Mouse (Mus musculus) liver, postnatal 0 days (tissue): Measurements from ENCODE around the gene Nr1h4. TPM values are rescaled to one million over a fixed set of nuclear protein-coding genes. Genes with fewer than 3 reads are reported as not detected.
A peak's percentile ranks its signal among the peaks of the same experiment; 100 is the strongest.

Experiments used
- ATAC-seq: fragments of 200-750 bp; cut with Nextera tagmentation; 2 replicates; pipeline ENCODE4 v1.8.0; 2017; ENCODE audit warnings: mild to moderate bottlenecking, moderate library complexity
- DNase-seq: peaks from one replicate; pipeline ENCODE4 v3.0.0-alpha.2; 2016
- H3K27ac ChIP-seq: fragments of 300-500 bp; sonication (generic); 2 replicates; pipeline ENCODE4 v1.5.1; 2014; ENCODE audit warnings: antibody characterized with exemption, moderate library complexity, mild to moderate bottlenecking, low read depth
- H3K27me3 ChIP-seq: fragments of 300-500 bp; sonication (generic); 2 replicates; pipeline ENCODE4 v1.6.1; 2014; ENCODE audit warnings: low read length, control low read depth, mixed read lengths; ENCODE audit not compliant: insufficient read depth
- H3K36me3 ChIP-seq: fragments of 300-500 bp; sonication (generic); replicated peaks from 2 replicates; pipeline ENCODE4 v1.6.1; 2014; ENCODE audit warnings: mild to moderate bottlenecking, control low read depth, low read length, moderate library complexity, mixed read lengths; ENCODE audit not compliant: insufficient read depth
- H3K4me1 ChIP-seq: fragments of 300-500 bp; sonication (generic); 2 replicates; pipeline ENCODE4 v1.6.1; 2014; ENCODE audit warnings: antibody characterized with exemption, mild to moderate bottlenecking, control low read depth; ENCODE audit not compliant: insufficient read depth
- H3K4me2 ChIP-seq: fragments of 300-500 bp; sonication (generic); 2 replicates; pipeline ENCODE4 v1.6.1; 2014; ENCODE audit warnings: low read depth, mild to moderate bottlenecking, low read length, moderate library complexity, mixed read lengths
- H3K4me3 ChIP-seq: fragments of 300-500 bp; sonication (generic); 2 replicates; pipeline ENCODE4 v1.5.1; 2014; ENCODE audit warnings: low read depth, low read length
- H3K9ac ChIP-seq: fragments of 300-500 bp; sonication (generic); replicated peaks from 2 replicates; pipeline ENCODE4 v1.6.1; 2014; ENCODE audit warnings: mild to moderate bottlenecking, moderate library complexity
- H3K9me3 ChIP-seq: fragments of 300-500 bp; sonication (generic); 2 replicates; pipeline ENCODE4 v1.6.1; 2016; ENCODE audit warnings: mild to moderate bottlenecking, control low read depth, low read length, mixed read lengths
- CTCF ChIP-seq: sonication (generic); IDR thresholded peaks from 2 replicates; pipeline ENCODE4 v1.5.1; 2016; ENCODE audit warnings: antibody characterized with exemption, low read depth
- EP300 ChIP-seq: IDR thresholded peaks from 2 replicates; pipeline ENCODE4 v1.6.1; 2016; ENCODE audit warnings: antibody characterized with exemption, low read depth, mild to moderate bottlenecking
- WGBS: fragments of 180-500 bp; shearing (Covaris S2); extraction: QIAGEN DNeasy Blood & Tissue Kit; methylation state at CpG from one replicate; pipeline ENCODE4 v1.1.7; 2014; ENCODE audit not compliant: insufficient replicate concordance; 5-methylcytosine and 5-hydroxymethylcytosine counted together
- polyA plus RNA-seq: library from polyadenylated mRNA; unstranded; fragments of >200 nt; fragmentation: Nextera tagmentation; extraction: Ambion mirVana; gene quantifications from 2 replicates; pipeline ENCODE4 v1.2.1, GENCODE M21; 2015

Gene Nr1h4
- polyA plus RNA-seq, 1 experiment from 2014 or later = 43.5 TPM

DNA sequence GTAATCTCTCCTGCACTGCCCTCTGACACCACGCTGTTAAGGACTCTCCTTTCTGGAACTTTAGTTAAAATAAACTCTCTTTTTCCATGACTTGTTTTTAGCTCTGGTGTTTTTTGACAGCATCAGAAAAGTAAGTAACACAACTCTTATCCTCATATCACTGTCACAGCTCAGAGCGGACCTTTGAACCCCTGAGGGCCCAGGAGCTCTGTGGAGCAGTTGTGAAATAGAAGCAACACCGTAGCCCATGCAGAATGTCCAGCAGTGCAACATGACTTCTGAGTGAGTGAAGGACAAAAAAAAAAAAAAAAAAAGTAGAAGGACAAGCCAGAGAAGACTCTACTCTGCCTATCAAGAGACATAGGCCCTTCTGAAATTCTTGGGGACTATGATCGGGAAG is 14.2 kb downstream of the Nr1h4 start:
- DNase-seq (peak; percentile 31), ATAC-seq (peak; percentile 84)
- peak overlapping the region; percentile 64 for H3K27ac ChIP-seq
- H3K9me3 ChIP-seq = no peaks in the 10 kb centered on the region
- WGBS = 51% methylated on average over 4 of the region's 4 CpGs
- no peaks in the 10 kb centered on the region for H3K27me3 ChIP-seq
- H3K4me3 ChIP-seq = no peak overlapping the region
- peaks cover 14% of the 10 kb centered on the region for H3K4me1 ChIP-seq
- no peak overlapping the region for H3K9ac ChIP-seq
- TF ChIP-seq CTCF = no peak
- TF ChIP-seq EP300 = no peak
- H3K36me3 ChIP-seq = peaks cover 3% of the 10 kb centered on the region; the same call in 1 of the 2 replicates
- no peak overlapping the region for H3K4me2 ChIP-seq

DNA sequence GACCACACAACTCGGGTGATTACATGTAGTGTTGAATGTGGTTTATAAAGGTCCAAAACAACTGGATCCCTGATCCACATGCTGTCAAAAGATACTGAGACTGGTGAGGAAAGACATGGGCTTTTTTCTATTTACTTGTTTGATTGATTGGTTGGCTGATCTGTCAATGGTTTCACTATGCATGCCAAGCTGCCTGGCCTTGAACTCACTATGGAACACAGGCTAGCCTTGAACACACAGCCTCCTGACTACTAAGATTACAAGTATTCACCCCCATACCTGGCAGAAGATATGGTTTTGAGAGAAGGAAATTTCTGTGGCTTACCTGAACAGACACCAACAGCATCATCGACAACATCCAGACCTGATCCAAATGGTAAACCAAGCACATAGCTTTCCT is 15.0 kb downstream of the Nr1h4 start:
- Histone ChIP-seq H3K4me1 (peaks cover 14% of the 10 kb centered on the region), H3K9ac (no peak overlapping the region), H3K27me3 (no peaks in the 10 kb centered on the region), H3K9me3 (no peaks in the 10 kb centered on the region), H3K36me3 (peaks cover 9% of the 10 kb centered on the region; the same call in 1 of the 2 replicates), H3K27ac (peak overlapping the region; percentile 64), H3K4me3 (no peak overlapping the region), H3K4me2 (no peak overlapping the region)
- DNase-seq = peak; percentile 17
- 76% methylated on average over 2 of the region's 2 CpGs for WGBS
- ATAC-seq = peak; percentile 54
- TF ChIP-seq EP300 (no peak), CTCF (no peak)

DNA sequence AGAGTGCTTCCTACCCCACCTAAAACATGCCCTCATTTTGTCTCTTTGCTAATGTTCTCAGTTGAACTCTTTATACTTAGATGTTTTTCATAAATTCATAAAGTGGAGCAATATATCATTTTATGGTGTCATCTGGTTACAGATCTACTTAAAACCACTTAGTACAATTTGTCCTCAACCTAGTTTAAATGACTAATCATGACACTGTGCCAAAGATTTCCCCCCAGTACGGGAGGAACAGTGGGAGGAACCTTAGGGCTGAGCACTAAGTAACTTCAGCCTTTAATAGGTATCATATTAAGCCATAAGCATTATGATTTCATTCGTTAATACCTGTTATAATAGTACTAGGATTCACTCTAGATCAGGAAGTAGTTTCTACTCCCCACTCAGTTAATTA is 17.6 kb downstream of the Nr1h4 start:
- H3K36me3 ChIP-seq = peaks cover 9% of the 10 kb centered on the region; the same call in 1 of the 2 replicates
- no peak overlapping the region for H3K4me3 ChIP-seq
- TF ChIP-seq EP300 (no peak), CTCF (no peak)
- no peak overlapping the region for H3K4me2 ChIP-seq
- H3K4me1 ChIP-seq = 0 out of 2 replicates have a peak, but pooled peaks cover 2% of the 10 kb centered on the region
- H3K27me3 ChIP-seq = no peaks in the 10 kb centered on the region
- no peak overlapping the region for H3K9ac ChIP-seq
- no peaks in the 10 kb centered on the region for H3K9me3 ChIP-seq
- 62% methylated on average over 2 of the region's 2 CpGs for WGBS
- no peak for DNase-seq
- no peak overlapping the region for H3K27ac ChIP-seq
- ATAC-seq = no peak

DNA sequence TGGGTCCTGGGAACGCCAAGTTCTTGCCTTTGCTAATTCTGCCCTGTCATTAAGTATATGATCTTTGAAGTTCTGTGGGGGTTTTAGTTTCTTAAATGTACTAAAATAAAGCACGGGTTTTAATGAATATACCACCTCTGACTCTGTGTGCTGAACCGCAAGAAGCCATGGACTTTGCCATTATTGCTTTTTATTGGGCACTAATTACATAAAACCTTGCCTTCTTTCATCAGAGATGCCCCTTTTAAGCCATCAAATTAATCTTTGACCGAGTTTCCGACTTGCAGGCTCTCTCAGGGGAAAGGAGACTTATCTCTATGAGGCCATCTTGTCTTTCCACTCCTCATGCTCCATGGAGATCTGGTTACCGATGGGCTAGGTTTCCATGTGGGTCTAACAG is 20.8 kb downstream of the Nr1h4 start:
- H3K4me3 ChIP-seq = no peak overlapping the region
- H3K4me2 ChIP-seq = no peak overlapping the region
- H3K9me3 ChIP-seq = no peaks in the 10 kb centered on the region
- H3K9ac ChIP-seq = no peak overlapping the region
- H3K4me1 ChIP-seq = no peaks in the 10 kb centered on the region
- 69% methylated on average over 6 of the region's 6 CpGs for WGBS
- DNase-seq (no peak), ATAC-seq (no peak)
- peaks cover 9% of the 10 kb centered on the region; the same call in 1 of the 2 replicates for H3K36me3 ChIP-seq
- no peak overlapping the region for H3K27ac ChIP-seq
- TF ChIP-seq EP300 = no peak
- TF ChIP-seq CTCF = no peak
- H3K27me3 ChIP-seq = no peaks in the 10 kb centered on the region

DNA sequence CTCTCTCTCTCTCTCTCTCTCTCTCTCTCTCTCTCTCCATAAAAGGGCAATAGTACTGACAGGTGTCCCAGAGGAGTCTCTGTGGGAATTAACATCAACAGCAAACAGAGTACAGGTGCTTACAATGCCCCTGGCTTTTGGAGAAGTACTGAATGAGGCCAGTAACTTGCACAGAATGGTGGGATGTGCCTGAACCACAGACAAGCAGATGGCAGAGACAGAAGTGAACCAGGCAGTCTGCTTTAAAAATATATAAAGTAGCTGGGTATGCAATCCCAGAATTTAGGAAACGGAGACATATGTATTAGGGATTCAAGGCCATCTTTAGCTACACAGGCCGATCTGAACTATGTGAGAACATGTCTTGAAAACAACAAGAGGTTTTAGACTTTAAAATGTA is 22.8 kb downstream of the Nr1h4 start:
- 76% methylated on average over 2 of the region's 2 CpGs for WGBS
- TF ChIP-seq EP300 (no peak), CTCF (no peak)
- Histone ChIP-seq H3K4me2 (no peak overlapping the region), H3K4me3 (no peak overlapping the region), H3K4me1 (no peaks in the 10 kb centered on the region), H3K9me3 (no peaks in the 10 kb centered on the region), H3K27ac (no peak overlapping the region), H3K9ac (no peak overlapping the region), H3K27me3 (no peaks in the 10 kb centered on the region), H3K36me3 (peaks cover 6% of the 10 kb centered on the region; the same call in 1 of the 2 replicates)
- ATAC-seq (no peak), DNase-seq (no peak)

DNA sequence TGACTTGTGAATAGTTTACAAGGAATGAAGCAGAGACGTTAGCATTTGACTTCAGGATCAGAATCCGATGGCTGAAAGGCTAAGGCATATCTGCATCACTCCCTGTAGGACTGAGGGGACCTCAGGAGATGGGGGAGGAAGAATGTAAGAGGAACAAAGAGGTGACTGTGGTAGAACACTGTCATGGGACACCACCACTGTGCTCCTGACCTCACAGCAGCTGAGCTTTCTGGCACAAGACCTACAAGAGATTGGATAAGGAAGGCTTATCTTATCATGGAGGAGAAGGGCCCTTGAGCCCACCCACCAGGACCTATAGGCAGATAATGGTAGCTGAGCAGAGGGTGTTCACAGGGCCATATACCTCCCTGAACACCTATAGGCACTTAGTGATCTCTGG is 24.8 kb downstream of the Nr1h4 start:
- 75% methylated on average over 2 of the region's 2 CpGs for WGBS
- no peak overlapping the region for H3K4me3 ChIP-seq
- no peak overlapping the region for H3K9ac ChIP-seq
- no peaks in the 10 kb centered on the region for H3K9me3 ChIP-seq
- no peak overlapping the region for H3K4me2 ChIP-seq
- DNase-seq (no peak), ATAC-seq (no peak)
- no peaks in the 10 kb centered on the region; the same call in 1 of the 2 replicates for H3K36me3 ChIP-seq
- H3K27me3 ChIP-seq = no peaks in the 10 kb centered on the region
- no peaks in the 10 kb centered on the region for H3K4me1 ChIP-seq
- TF ChIP-seq CTCF (no peak), EP300 (no peak)
- H3K27ac ChIP-seq = no peak overlapping the region

DNA sequence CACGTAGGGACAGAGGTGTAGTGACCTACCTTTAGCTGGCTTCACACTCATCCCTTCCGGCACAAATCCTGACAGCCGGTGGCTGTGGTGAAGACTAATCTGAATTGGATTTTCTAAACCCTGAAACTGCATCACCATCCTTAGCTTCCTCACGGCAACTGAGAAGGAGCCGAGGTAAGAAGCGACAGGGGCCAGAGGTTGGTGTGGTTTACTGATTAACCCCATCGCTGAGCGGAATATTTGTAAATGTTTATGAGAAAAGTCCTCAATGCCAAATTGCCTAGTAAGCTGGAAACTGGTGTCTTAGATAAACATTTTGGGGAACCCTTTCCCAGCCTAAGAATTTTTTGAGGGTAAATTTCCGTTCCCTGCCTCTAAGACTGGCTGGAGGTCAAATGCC is 26.9 kb downstream of the Nr1h4 start:
- 57% methylated on average over 9 of the region's 9 CpGs for WGBS
- TF ChIP-seq EP300 (no peak), CTCF (no peak)
- peak; percentile 69 for ATAC-seq
- peak overlapping the region; percentile 50 for H3K9ac ChIP-seq
- peak overlapping the region; percentile 41 for H3K4me2 ChIP-seq
- no peaks in the 10 kb centered on the region; the same call in 1 of the 2 replicates for H3K36me3 ChIP-seq
- no peaks in the 10 kb centered on the region for H3K27me3 ChIP-seq
- DNase-seq = peak; percentile 18
- no peaks in the 10 kb centered on the region for H3K9me3 ChIP-seq
- peak overlapping the region; percentile 38 for H3K4me3 ChIP-seq
- H3K4me1 ChIP-seq = no peaks in the 10 kb centered on the region; the same call in 1 of the 2 replicates
- peak overlapping the region; percentile 83 for H3K27ac ChIP-seq
